Mouse (Mus musculus): ENCODE data around the gene Stom. TPM values are rescaled to one million over a fixed set of nuclear protein-coding genes. Genes with fewer than 3 reads are reported as not detected.

The Stom gene
- total RNA-seq, 2 experiments from 2014 or later: 64.4 to 68.1 TPM

- intact Hi-C loops (cut with DNase I): no loop called here
- no peak for DNase-seq (ENCODE audit: low spot score)
Measured at GRCm38 (mm10) chr2:35325930-35326329, 10.8 kb downstream of the Stom start.

GRCm38 (mm10) chr2:35322404-35323164 is 14.2 kb downstream of the Stom start:
- intact Hi-C loops (cut with DNase I): no loop called here
- peak; percentile 44 for DNase-seq (ENCODE audit: low spot score)

GRCm38 (mm10) chr2:35320399-35320798 is 16.4 kb downstream of the Stom start:
- intact Hi-C loops (cut with DNase I): no loop called here
- DNase-seq (ENCODE audit: low spot score): no peak

- DNase-seq (ENCODE audit: low spot score): no peak
Measured at GRCm38 (mm10) chr2:35318405-35318804, 18.4 kb downstream of the Stom start.

GRCm38 (mm10) chr2:35317604-35318003 is 19.2 kb downstream of the Stom start:
- DNase-seq (ENCODE audit: low spot score): no peak
- intact Hi-C loops (cut with DNase I): no loop called here

More at GRCm38 (mm10) chr2:35318405-35318804, 18.4 kb downstream of the Stom start:
- intact Hi-C loops (cut with DNase I): no loop called here

GRCm38 (mm10) chr2:35314300-35314699 is 22.5 kb downstream of the Stom start:
- DNase-seq (ENCODE audit: low spot score): no peak
- intact Hi-C loops (cut with DNase I): no loop called here

GRCm38 (mm10) chr2:35309906-35310493 is 26.8 kb downstream of the Stom start:
- no peak for DNase-seq (ENCODE audit: low spot score)
- intact Hi-C loops (cut with DNase I): no loop called here

GRCm38 (mm10) chr2:35308166-35308565 is 28.6 kb downstream of the Stom start:
- DNase-seq (ENCODE audit: low spot score): no peak
- intact Hi-C loops (cut with DNase I): no loop called here

- no peak for DNase-seq (ENCODE audit: low spot score)
- intact Hi-C loops (cut with DNase I): no loop called here
Measured at GRCm38 (mm10) chr2:35302049-35302885, 34.5 kb downstream of the Stom start.

- no peak for DNase-seq (ENCODE audit: low spot score)
- intact Hi-C loops (cut with DNase I): loop anchor here (10.0 kb wide), 1 partner anchor 185 kb away; no protein-coding TSS in a partner anchor
Measured at GRCm38 (mm10) chr2:35299437-35299836, 37.3 kb downstream of the Stom start.

GRCm38 (mm10) chr2:35297703-35298332 is 39.0 kb downstream of the Stom start:
- intact Hi-C loops (cut with DNase I): loop anchor here (1.0 to 10.0 kb wide), 3 partner anchors 51 to 187 kb away; partner anchors contain the start of gene 4930402F06Rik
- DNase-seq (ENCODE audit: low spot score): peak; percentile 55

- DNase-seq (ENCODE audit: low spot score): no peak
- intact Hi-C loops (cut with DNase I): loop anchor here (5.0 to 10.0 kb wide), 2 partner anchors 192 to 219 kb away; no protein-coding TSS in a partner anchor
Measured at GRCm38 (mm10) chr2:35293291-35293690, 43.5 kb downstream of the Stom start.

- intact Hi-C loops (cut with DNase I): loop anchor here (5.0 to 10.0 kb wide), 2 partner anchors 192 to 220 kb away; no protein-coding TSS in a partner anchor
- no peak for DNase-seq (ENCODE audit: low spot score)
Measured at GRCm38 (mm10) chr2:35292700-35293099, 44.1 kb downstream of the Stom start.

- no peak for DNase-seq (ENCODE audit: low spot score)
- intact Hi-C loops (cut with DNase I): loop anchor here (2.0 to 10.0 kb wide), 3 partner anchors 27 to 220 kb away; no protein-coding TSS in a partner anchor
Measured at GRCm38 (mm10) chr2:35291856-35292255, 44.9 kb downstream of the Stom start.

- peak; percentile 47 for DNase-seq (ENCODE audit: low spot score)
- intact Hi-C loops (cut with DNase I): no loop called here
Measured at GRCm38 (mm10) chr2:35288758-35289635, 47.8 kb downstream of the Stom start.

GRCm38 (mm10) chr2:35287017-35287620 is 49.7 kb downstream of the Stom start:
- no peak for DNase-seq (ENCODE audit: low spot score)
- intact Hi-C loops (cut with DNase I): no loop called here

- intact Hi-C loops (cut with DNase I): no loop called here
- DNase-seq (ENCODE audit: low spot score): no peak
Measured at GRCm38 (mm10) chr2:35285209-35285608, 51.6 kb downstream of the Stom start.

GRCm38 (mm10) chr2:35283997-35284396 is 52.8 kb downstream of the Stom start:
- intact Hi-C loops (cut with DNase I): no loop called here
- no peak for DNase-seq (ENCODE audit: low spot score)
